Comparison of ENCODE assay signal across 8 mouse cellular contexts in the genomic region with DNA sequence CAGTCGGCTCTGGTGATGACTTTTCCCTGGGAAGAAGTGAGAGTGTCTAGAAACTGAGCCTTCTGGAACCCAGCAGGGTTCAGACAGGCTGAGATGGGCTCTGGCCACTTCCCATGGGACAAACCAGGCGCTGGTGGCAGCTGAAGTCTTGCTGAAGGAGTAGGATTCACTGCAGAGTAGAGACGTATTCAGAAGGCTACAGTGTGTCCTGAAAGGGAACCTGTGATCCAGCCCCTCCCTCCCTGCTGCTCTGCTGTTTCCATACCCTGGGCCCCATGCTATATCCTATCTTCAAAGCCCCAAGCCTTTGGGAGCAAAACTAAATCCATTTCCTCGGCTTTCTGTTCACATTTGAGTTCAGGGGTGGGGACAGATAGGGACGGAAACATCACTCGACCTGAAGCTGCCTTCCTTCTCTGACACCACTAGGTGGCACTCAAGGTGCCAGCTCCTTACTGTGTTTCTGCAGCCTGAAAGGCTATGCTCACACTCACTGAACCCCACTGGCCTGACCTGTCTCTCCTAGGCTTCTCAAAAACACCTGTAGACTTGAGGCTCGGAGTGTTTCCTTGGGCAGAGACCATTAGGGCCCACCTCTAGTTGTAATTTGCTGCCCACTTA. TPM values are rescaled to one million over a fixed set of nuclear protein-coding genes. Genes with fewer than 3 reads are reported as not detected.
DNase-seq lines count a peak whose midpoint lies in the region; ATAC-seq and TF ChIP-seq lines count a peak whose summit lies in the region.

No protein-coding gene starts in this region.

- H3K27ac ChIP-seq in thymus, adult 2 months (ENCODE audit: control insufficient read depth, insufficient read depth, low read length) = no peak overlapping the region
- H3K27ac ChIP-seq in hindbrain, embryonic 16.5 days (ENCODE audit: low read depth, low read length) = no peak overlapping the region

- 33% methylated on average over 7 of the region's 7 CpGs for WGBS in thymus, adult 2 months
- 28% methylated on average over 7 of the region's 7 CpGs for WGBS in hindbrain, embryonic 16.5 days

- no peaks in the 10 kb centered on the region for H3K9me3 ChIP-seq in hindbrain, embryonic 16.5 days (ENCODE audit: control insufficient read depth, low read length)

- peak; percentile 91 for ATAC-seq in frontal cortex, adult (ENCODE audit: low TSS enrichment)
- ATAC-seq in hindbrain, embryonic 16.5 days = peak; percentile 78
- ATAC-seq in megakaryocyte progenitor cell, adult 5-6 weeks (replicated peaks; ENCODE audit: poor library complexity) = peak; percentile 95

- H3K4me1 ChIP-seq in thymus, adult 2 months (replicated peaks; ENCODE audit: control insufficient read depth, insufficient read depth, low read length) = no peaks in the 10 kb centered on the region
- H3K4me1 ChIP-seq in hindbrain, embryonic 16.5 days (ENCODE audit: control insufficient read depth, insufficient read depth, low read depth, low read length) = peaks cover 1% of the 10 kb centered on the region

- TF ChIP-seq CTCF in thymus, adult 2 months (IDR thresholded peaks at IDR 0.05; ENCODE audit: borderline replicate concordance, control insufficient read depth, extremely low read depth, insufficient read depth, low read length, poor library complexity) = peak; percentile 46; the same call in 1 of the 2 replicates

- no peaks in the 10 kb centered on the region for H3K27me3 ChIP-seq in thymus, adult 2 months (ENCODE audit: control insufficient read depth, insufficient read depth, low read length)
- H3K27me3 ChIP-seq in hindbrain, embryonic 16.5 days (replicated peaks; ENCODE audit: control insufficient read depth, insufficient read depth, low read length) = no peaks in the 10 kb centered on the region

- DNase-seq in thymus, adult 2 months = peak; percentile 37
- no peak for DNase-seq in thymus, adult 18-20 months
- DNase-seq in cerebellum, adult 8-10 months = peak; percentile 75
- peak; percentile 63 to 65 for DNase-seq in left cerebral cortex, adult 18-20 months (ENCODE audit: low spot score in 2 of 2)
- peak; percentile 47 for DNase-seq in skeletal muscle tissue, adult 2 months (ENCODE audit: low read depth, low spot score)

- TF ChIP-seq POLR2A in thymus, adult 2 months (IDR thresholded peaks at IDR 0.05; ENCODE audit: control insufficient read depth, extremely low read depth, insufficient read depth, low read length, poor library complexity) = no peak

- H3K9ac ChIP-seq in hindbrain, embryonic 16.5 days (ENCODE audit: low read depth, low read length) = no peak overlapping the region

- no peaks in the 10 kb centered on the region for H3K36me3 ChIP-seq in thymus, adult 2 months (ENCODE audit: control insufficient read depth, insufficient read depth, low read length)
- no peaks in the 10 kb centered on the region for H3K36me3 ChIP-seq in hindbrain, embryonic 16.5 days (ENCODE audit: control insufficient read depth, insufficient read depth, low read length)

- no peak overlapping the region for H3K4me3 ChIP-seq in thymus, adult 2 months (ENCODE audit: control insufficient read depth, insufficient read depth, low read length)
- H3K4me3 ChIP-seq in hindbrain, embryonic 16.5 days (ENCODE audit: low read length) = no peak overlapping the region

- H3K4me2 ChIP-seq in hindbrain, embryonic 16.5 days (ENCODE audit: low read length) = no peak overlapping the region

RNA-seq across cellular contexts. Expression of gene Tub, which starts 16.7 kb away (rescaled TPM):
- 0.54 and 0.66 TPM in 2 replicates for polyA plus RNA-seq in thymus, adult 2 months (2012; rRNA removed)
- 41.9 and 50.8 TPM in 2 replicates for polyA plus RNA-seq in hindbrain, embryonic 16.5 days (2015; fragmentation: Nextera tagmentation; extraction: Ambion mirVana)
- 100 to 1,000 TPM; 128 to 137 TPM for total RNA-seq in left cerebral cortex, adult 18-20 months (2021)
- not detected in 2 replicates for total RNA-seq in megakaryocyte progenitor cell, adult 5-6 weeks (2015)
- not detected in 2 replicates for total RNA-seq in megakaryocyte progenitor cell, adult 5-6 weeks (2017)

RNA-seq across cellular contexts. Expression of gene Eif3f, which starts 32.6 kb away (rescaled TPM):
- 161 and 309 TPM in 2 replicates for polyA plus RNA-seq in thymus, adult 2 months (2012; rRNA removed)
- 67.3 and 70.9 TPM in 2 replicates for polyA plus RNA-seq in hindbrain, embryonic 16.5 days (2015; fragmentation: Nextera tagmentation; extraction: Ambion mirVana)
- 100 to 1,000 TPM in 1 of 2 experiments, 10 to 100 TPM in 1; 92.0 to 108 TPM for total RNA-seq in left cerebral cortex, adult 18-20 months (2021)
- 230 and 235 TPM in 2 replicates for total RNA-seq in megakaryocyte progenitor cell, adult 5-6 weeks (2015)
- total RNA-seq in megakaryocyte progenitor cell, adult 5-6 weeks (2017) = 71.4 and 76.6 TPM in 2 replicates

RNA-seq across cellular contexts. Expression of gene Nlrp10, which starts 36.9 kb away (rescaled TPM):
- 0.09 and 0.27 TPM in 2 replicates for polyA plus RNA-seq in thymus, adult 2 months (2012; rRNA removed)
- polyA plus RNA-seq in hindbrain, embryonic 16.5 days (2015; fragmentation: Nextera tagmentation; extraction: Ambion mirVana) = 0.04 TPM in 1 of 2 replicates, not detected in the other
- under 1 TPM; 0.44 to 0.52 TPM for total RNA-seq in left cerebral cortex, adult 18-20 months (2021)
- total RNA-seq in megakaryocyte progenitor cell, adult 5-6 weeks (2015) = 1.2 and 1.4 TPM in 2 replicates
- total RNA-seq in megakaryocyte progenitor cell, adult 5-6 weeks (2017) = 1.3 and 1.4 TPM in 2 replicates

Comparison
In these comparisons a context has a peak if more than half of its experiments do, and no peak if none do; other contexts are left out.
1. DNase-seq: peak in thymus, adult 2 months (single experiment), cerebellum, adult 8-10 months (single experiment), left cerebral cortex, adult 18-20 months (2 of 2) and skeletal muscle tissue, adult 2 months (single experiment); none in thymus, adult 18-20 months (0 of 2).
2. RNA of gene Tub, which starts 16.7 kb away (total RNA-seq): 128 to 137 TPM in left cerebral cortex, adult 18-20 months; not detected in megakaryocyte progenitor cell, adult 5-6 weeks; every median in the first group is over 100 times any median in the second.
3. Peak in every context shown above with its lines, with median percentiles within 50 percentile points of each other: ATAC-seq.